Mouse (Mus musculus): Measurements from ENCODE around the gene Sc5d. TPM values are rescaled to one million over a fixed set of nuclear protein-coding genes. Genes with fewer than 3 reads are reported as not detected.

Sc5d gene
- polyA plus RNA-seq, 1 experiment = 23.3 TPM

GRCm38 (mm10) chr9:42273682-42274296 is 9.7 kb upstream of the Sc5d start:
- TF ChIP-seq CTCF (IDR thresholded peaks at IDR 0.05; ENCODE audit: control insufficient read depth, insufficient read depth, insufficient replicate concordance, low read depth, low read length) (no peak), POLR2A (IDR thresholded peaks at IDR 0.05; ENCODE audit: control insufficient read depth, low read depth, low read length) (no peak)
- H3K27me3 ChIP-seq (ENCODE audit: control insufficient read depth, insufficient read depth, low read length) = no peaks in the 10 kb centered on the region
- H3K36me3 ChIP-seq (ENCODE audit: control insufficient read depth, insufficient read depth, low read length) = no peaks in the 10 kb centered on the region
- no peaks in the 10 kb centered on the region; the same call in 1 of the 2 replicates for H3K4me1 ChIP-seq (ENCODE audit: control insufficient read depth, insufficient read depth, low read length)
- H3K4me3 ChIP-seq (ENCODE audit: control insufficient read depth, low read depth, low read length) = no peak overlapping the region
- no peak overlapping the region for H3K27ac ChIP-seq (ENCODE audit: control insufficient read depth, insufficient read depth, low read depth, low read length)

GRCm38 (mm10) chr9:42273174-42273573 is 9.1 kb upstream of the Sc5d start:
- Histone ChIP-seq H3K27me3 (ENCODE audit: control insufficient read depth, insufficient read depth, low read length) (no peaks in the 10 kb centered on the region), H3K36me3 (ENCODE audit: control insufficient read depth, insufficient read depth, low read length) (no peaks in the 10 kb centered on the region), H3K27ac (ENCODE audit: control insufficient read depth, insufficient read depth, low read depth, low read length) (no peak overlapping the region), H3K4me3 (ENCODE audit: control insufficient read depth, low read depth, low read length) (no peak overlapping the region), H3K4me1 (ENCODE audit: control insufficient read depth, insufficient read depth, low read length) (no peaks in the 10 kb centered on the region; the same call in 1 of the 2 replicates)
- TF ChIP-seq CTCF (IDR thresholded peaks at IDR 0.05; ENCODE audit: control insufficient read depth, insufficient read depth, insufficient replicate concordance, low read depth, low read length) (no peak), POLR2A (IDR thresholded peaks at IDR 0.05; ENCODE audit: control insufficient read depth, low read depth, low read length) (no peak)

DNA sequence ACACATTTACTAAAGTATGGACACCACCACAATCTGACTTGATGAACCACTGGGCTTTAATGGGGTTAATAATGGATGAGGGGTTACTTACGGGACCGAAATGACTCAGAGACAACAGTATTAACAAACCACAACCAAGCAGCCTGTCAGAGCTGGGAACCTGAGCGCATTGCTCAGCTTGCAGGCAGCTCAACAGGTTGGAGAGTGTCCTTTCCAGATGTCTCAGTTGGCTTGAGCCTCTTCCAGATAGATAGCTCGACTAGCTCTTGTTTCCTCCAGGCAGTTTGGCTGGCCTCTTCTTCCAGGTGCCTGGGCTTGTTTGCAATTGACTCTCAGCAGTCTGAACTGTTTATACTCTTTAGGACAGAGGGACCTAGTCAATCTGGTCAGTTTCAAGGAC is 8.6 kb upstream of the Sc5d start:
- Histone ChIP-seq H3K27me3 (ENCODE audit: control insufficient read depth, insufficient read depth, low read length) (no peaks in the 10 kb centered on the region), H3K27ac (ENCODE audit: control insufficient read depth, insufficient read depth, low read depth, low read length) (no peak overlapping the region), H3K36me3 (ENCODE audit: control insufficient read depth, insufficient read depth, low read length) (no peaks in the 10 kb centered on the region), H3K4me1 (ENCODE audit: control insufficient read depth, insufficient read depth, low read length) (no peaks in the 10 kb centered on the region; the same call in 1 of the 2 replicates), H3K4me3 (ENCODE audit: control insufficient read depth, low read depth, low read length) (no peak overlapping the region)
- TF ChIP-seq CTCF (IDR thresholded peaks at IDR 0.05; ENCODE audit: control insufficient read depth, insufficient read depth, insufficient replicate concordance, low read depth, low read length) = no peak
- TF ChIP-seq POLR2A (IDR thresholded peaks at IDR 0.05; ENCODE audit: control insufficient read depth, low read depth, low read length) = no peak

GRCm38 (mm10) chr9:42271456-42271855 is 7.4 kb upstream of the Sc5d start:
- TF ChIP-seq CTCF (IDR thresholded peaks at IDR 0.05; ENCODE audit: control insufficient read depth, insufficient read depth, insufficient replicate concordance, low read depth, low read length) = no peak
- TF ChIP-seq POLR2A (IDR thresholded peaks at IDR 0.05; ENCODE audit: control insufficient read depth, low read depth, low read length) = no peak
- Histone ChIP-seq H3K27ac (ENCODE audit: control insufficient read depth, insufficient read depth, low read depth, low read length) (no peak overlapping the region), H3K4me1 (ENCODE audit: control insufficient read depth, insufficient read depth, low read length) (no peaks in the 10 kb centered on the region; the same call in 1 of the 2 replicates), H3K4me3 (ENCODE audit: control insufficient read depth, low read depth, low read length) (no peak overlapping the region), H3K36me3 (ENCODE audit: control insufficient read depth, insufficient read depth, low read length) (no peaks in the 10 kb centered on the region), H3K27me3 (ENCODE audit: control insufficient read depth, insufficient read depth, low read length) (no peaks in the 10 kb centered on the region)

- no peaks in the 10 kb centered on the region for H3K27me3 ChIP-seq (ENCODE audit: control insufficient read depth, insufficient read depth, low read length)
- no peak overlapping the region for H3K4me3 ChIP-seq (ENCODE audit: control insufficient read depth, low read depth, low read length)
- H3K27ac ChIP-seq (ENCODE audit: control insufficient read depth, insufficient read depth, low read depth, low read length) = no peak overlapping the region
- no peaks in the 10 kb centered on the region for H3K36me3 ChIP-seq (ENCODE audit: control insufficient read depth, insufficient read depth, low read length)
- H3K4me1 ChIP-seq (ENCODE audit: control insufficient read depth, insufficient read depth, low read length) = no peaks in the 10 kb centered on the region; the same call in 1 of the 2 replicates
- TF ChIP-seq POLR2A (IDR thresholded peaks at IDR 0.05; ENCODE audit: control insufficient read depth, low read depth, low read length) (no peak), CTCF (IDR thresholded peaks at IDR 0.05; ENCODE audit: control insufficient read depth, insufficient read depth, insufficient replicate concordance, low read depth, low read length) (no peak)
Observed at GRCm38 (mm10) chr9:42270617-42271016, 6.6 kb upstream of the Sc5d start.

DNA sequence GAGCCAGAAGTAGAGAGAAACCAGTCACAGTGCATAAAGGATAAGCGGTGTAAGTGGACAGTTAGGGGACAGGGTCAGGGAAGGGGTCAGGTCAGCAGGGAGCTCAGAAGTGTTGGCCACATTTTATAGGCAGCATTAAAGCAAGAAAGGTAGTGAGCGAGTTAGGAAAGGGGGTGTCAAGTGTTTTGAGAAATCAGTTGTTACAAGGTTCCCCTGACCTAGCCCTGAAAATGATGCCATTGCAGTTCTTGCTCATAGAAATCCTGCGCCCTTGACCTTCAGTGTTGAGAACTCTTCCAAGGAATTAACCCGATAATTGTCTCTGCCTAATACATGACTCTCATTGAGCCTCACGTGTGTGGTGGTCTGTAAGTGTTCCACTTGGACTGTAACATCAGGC is 6.0 kb upstream of the Sc5d start:
- H3K36me3 ChIP-seq (ENCODE audit: control insufficient read depth, insufficient read depth, low read length) = no peaks in the 10 kb centered on the region
- no peak overlapping the region for H3K27ac ChIP-seq (ENCODE audit: control insufficient read depth, insufficient read depth, low read depth, low read length)
- TF ChIP-seq POLR2A (IDR thresholded peaks at IDR 0.05; ENCODE audit: control insufficient read depth, low read depth, low read length) (no peak), CTCF (IDR thresholded peaks at IDR 0.05; ENCODE audit: control insufficient read depth, insufficient read depth, insufficient replicate concordance, low read depth, low read length) (no peak)
- H3K4me1 ChIP-seq (ENCODE audit: control insufficient read depth, insufficient read depth, low read length) = no peaks in the 10 kb centered on the region
- no peaks in the 10 kb centered on the region for H3K27me3 ChIP-seq (ENCODE audit: control insufficient read depth, insufficient read depth, low read length)
- H3K4me3 ChIP-seq (ENCODE audit: control insufficient read depth, low read depth, low read length) = no peak overlapping the region

GRCm38 (mm10) chr9:42268371-42268770 is 4.3 kb upstream of the Sc5d start:
- Histone ChIP-seq H3K36me3 (ENCODE audit: control insufficient read depth, insufficient read depth, low read length) (no peaks in the 10 kb centered on the region), H3K4me3 (ENCODE audit: control insufficient read depth, low read depth, low read length) (no peak overlapping the region), H3K27ac (ENCODE audit: control insufficient read depth, insufficient read depth, low read depth, low read length) (no peak overlapping the region), H3K27me3 (ENCODE audit: control insufficient read depth, insufficient read depth, low read length) (no peaks in the 10 kb centered on the region), H3K4me1 (ENCODE audit: control insufficient read depth, insufficient read depth, low read length) (0 out of 2 replicates have a peak, but pooled peaks cover 2% of the 10 kb centered on the region)
- TF ChIP-seq POLR2A (IDR thresholded peaks at IDR 0.05; ENCODE audit: control insufficient read depth, low read depth, low read length) (no peak), CTCF (IDR thresholded peaks at IDR 0.05; ENCODE audit: control insufficient read depth, insufficient read depth, insufficient replicate concordance, low read depth, low read length) (no peak)

All from testis, adult 2 months (tissue).